Mouse (Mus musculus) ES-Bruce4 (cell line): Measurements from ENCODE around the gene Napepld. TPM values are rescaled to one million over a fixed set of nuclear protein-coding genes. Genes with fewer than 3 reads are reported as not detected.

ENCODE experiments used
- H3K27ac ChIP-seq: 2 replicates; pipeline ENCODE4 v1.5.1; 2012; ENCODE audit warnings: low read length, inconsistent platforms; ENCODE audit not compliant: insufficient read depth
- H3K27me3 ChIP-seq: 2 replicates; pipeline ENCODE4 v1.6.1; 2012; ENCODE audit warnings: mild to moderate bottlenecking, low read length, inconsistent platforms; ENCODE audit not compliant: control insufficient read depth, poor library complexity, insufficient read depth, severe bottlenecking
- H3K36me3 ChIP-seq: 2 replicates; pipeline ENCODE4 v1.6.1; 2012; ENCODE audit warnings: inconsistent platforms, mild to moderate bottlenecking, low read length, moderate library complexity; ENCODE audit not compliant: control insufficient read depth, poor library complexity, insufficient read depth, severe bottlenecking
- H3K4me1 ChIP-seq: one replicate; pipeline ENCODE4 v1.8.1; 2011; ENCODE audit warnings: low read length; ENCODE audit not compliant: control insufficient read depth, insufficient read depth
- H3K4me3 ChIP-seq: 2 replicates; pipeline ENCODE4 v1.5.1; 2011; ENCODE audit warnings: low read depth, mild to moderate bottlenecking, low read length
- H3K9ac ChIP-seq: 2 replicates; pipeline ENCODE4 v1.6.1; 2012; ENCODE audit warnings: low read depth, mild to moderate bottlenecking, inconsistent platforms; ENCODE audit not compliant: poor library complexity, severe bottlenecking
- H3K9me3 ChIP-seq: replicated peaks from 2 replicates; pipeline ENCODE4 v1.6.1; 2012; ENCODE audit warnings: mild to moderate bottlenecking, low read length, inconsistent platforms; ENCODE audit not compliant: control insufficient read depth, poor library complexity, insufficient read depth, severe bottlenecking
- CTCF ChIP-seq: IDR thresholded peaks from one replicate; pipeline ENCODE4 v1.8.1; 2011; ENCODE audit warnings: low read depth, low read length
- EP300 ChIP-seq: IDR thresholded peaks from 2 replicates; pipeline ENCODE4 v1.6.1; 2011; ENCODE audit warnings: low read depth, low read length; ENCODE audit not compliant: insufficient read depth
- POLR2A ChIP-seq: IDR thresholded peaks from one replicate; pipeline ENCODE4 v1.8.1; 2011; ENCODE audit warnings: low read length; ENCODE audit not compliant: insufficient read depth
- polyA plus RNA-seq: library from polyadenylated mRNA; stranded (reverse); fragments of >200 nt; gene quantifications from 2 replicates; pipeline ENCODE4 v1.2.4, GENCODE M21; 2011; ENCODE audit warnings: low read depth; ENCODE audit not compliant: missing spikeins, insufficient read depth, insufficient read length

The Napepld gene
- polyA plus RNA-seq, 1 experiment = 6.4 TPM

GRCm38 (mm10) chr5:21693372-21693870 lies 7.8 kb downstream of the Napepld start:
- TF ChIP-seq POLR2A = no peak
- TF ChIP-seq CTCF = no peak
- TF ChIP-seq EP300 = no peak
- H3K9ac ChIP-seq = no peak overlapping the region
- no peak overlapping the region for H3K27ac ChIP-seq
- no peak overlapping the region for H3K4me3 ChIP-seq
- H3K27me3 ChIP-seq = no peaks in the 10 kb centered on the region
- no peaks in the 10 kb centered on the region for H3K9me3 ChIP-seq
- no peaks in the 10 kb centered on the region for H3K36me3 ChIP-seq
- no peaks in the 10 kb centered on the region for H3K4me1 ChIP-seq

GRCm38 (mm10) chr5:21692230-21692629 lies 9.0 kb downstream of the Napepld start:
- no peaks in the 10 kb centered on the region for H3K4me1 ChIP-seq
- H3K9me3 ChIP-seq = no peaks in the 10 kb centered on the region
- H3K36me3 ChIP-seq = no peaks in the 10 kb centered on the region
- H3K27ac ChIP-seq = no peak overlapping the region
- TF ChIP-seq POLR2A (no peak), CTCF (no peak), EP300 (no peak)
- no peaks in the 10 kb centered on the region for H3K27me3 ChIP-seq
- H3K9ac ChIP-seq = no peak overlapping the region
- H3K4me3 ChIP-seq = no peak overlapping the region

GRCm38 (mm10) chr5:21687042-21687441 lies 14.2 kb downstream of the Napepld start:
- H3K27me3 ChIP-seq = no peaks in the 10 kb centered on the region
- H3K4me3 ChIP-seq = no peak overlapping the region
- no peak overlapping the region for H3K27ac ChIP-seq
- H3K36me3 ChIP-seq = no peaks in the 10 kb centered on the region
- no peaks in the 10 kb centered on the region for H3K4me1 ChIP-seq
- H3K9ac ChIP-seq = no peak overlapping the region
- TF ChIP-seq CTCF = no peak
- H3K9me3 ChIP-seq = no peaks in the 10 kb centered on the region

- no peak for TF ChIP-seq EP300
- Histone ChIP-seq H3K36me3 (no peaks in the 10 kb centered on the region), H3K27ac (no peak overlapping the region)
These were observed 16.2 kb downstream of the Napepld start for GRCm38 (mm10) chr5:21685001-21685400.

GRCm38 (mm10) chr5:21683811-21684210 lies 17.4 kb downstream of the Napepld start:
- H3K27me3 ChIP-seq = no peaks in the 10 kb centered on the region
- no peaks in the 10 kb centered on the region for H3K36me3 ChIP-seq
- no peaks in the 10 kb centered on the region for H3K4me1 ChIP-seq
- H3K9ac ChIP-seq = no peak overlapping the region
- H3K27ac ChIP-seq = no peak overlapping the region
- TF ChIP-seq CTCF = no peak
- TF ChIP-seq POLR2A = no peak
- no peak for TF ChIP-seq EP300
- H3K4me3 ChIP-seq = no peak overlapping the region
- no peaks in the 10 kb centered on the region for H3K9me3 ChIP-seq

More at GRCm38 (mm10) chr5:21685001-21685400, 16.2 kb downstream of the Napepld start:
- Histone ChIP-seq H3K9me3 (no peaks in the 10 kb centered on the region), H3K27me3 (no peaks in the 10 kb centered on the region), H3K4me1 (no peaks in the 10 kb centered on the region), H3K4me3 (no peak overlapping the region), H3K9ac (no peak overlapping the region)

- H3K27me3 ChIP-seq = no peaks in the 10 kb centered on the region
- no peak overlapping the region for H3K27ac ChIP-seq
These were observed 20.3 kb downstream of the Napepld start for GRCm38 (mm10) chr5:21680940-21681339.

More at GRCm38 (mm10) chr5:21680940-21681339, 20.3 kb downstream of the Napepld start:
- TF ChIP-seq EP300 (no peak), POLR2A (no peak), CTCF (no peak)
- H3K9ac ChIP-seq = no peak overlapping the region
- no peak overlapping the region for H3K4me3 ChIP-seq
- H3K4me1 ChIP-seq = no peaks in the 10 kb centered on the region
- H3K9me3 ChIP-seq = no peaks in the 10 kb centered on the region
- H3K36me3 ChIP-seq = no peaks in the 10 kb centered on the region
